14 mouse cellular contexts compared by ENCODE assay signal in the genomic region with DNA sequence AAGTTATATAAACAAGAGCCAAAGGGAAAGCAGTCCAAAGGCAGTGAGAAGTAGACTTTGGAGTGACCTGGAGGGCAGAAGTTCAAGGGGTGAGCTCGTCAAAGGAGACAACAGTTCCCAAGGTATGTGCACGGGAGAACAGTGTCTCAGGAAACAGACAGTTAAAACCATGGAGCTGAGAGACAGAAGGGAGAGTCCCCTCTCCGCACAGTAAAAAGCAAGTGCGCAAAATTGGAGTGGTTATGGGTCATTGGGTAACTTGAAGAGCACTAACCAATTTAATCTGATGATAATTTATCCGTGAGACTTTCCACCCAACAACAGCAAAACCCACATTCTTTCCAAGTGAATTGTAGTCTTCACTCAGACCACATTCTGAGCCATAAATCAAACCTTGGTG. TPM values are rescaled to one million over a fixed set of nuclear protein-coding genes. Genes with fewer than 3 reads are reported as not detected.
DNase-seq lines count a peak whose midpoint lies in the region; ATAC-seq and TF ChIP-seq lines count a peak whose summit lies in the region.
"Had no signal": no experiment of that assay in that cellular context is flagged by ENCODE, and none has a peak within 500 bp of the region (broad histone marks: within the 10 kb centered on the region; RNA-seq: fewer than 3 reads in every experiment).

No protein-coding gene starts in this region.

- no peak overlapping the region for H3K27ac ChIP-seq in liver, adult 2 months (replicated peaks; ENCODE audit: insufficient read depth, low read depth, low read length)
- H3K27ac ChIP-seq in liver, embryonic 11.5 days (ENCODE audit: low read depth, low read length): no peak overlapping the region
- H3K27ac ChIP-seq in embryonic fibroblast, embryonic 13.5 days (ENCODE audit: insufficient read depth, low read length): peak overlapping the region; percentile 83
- H3K27ac ChIP-seq in limb, embryonic 10.5 days: no peak overlapping the region

- ATAC-seq in liver, embryonic 11.5 days (replicated peaks; ENCODE audit: low FRiP score): no peak

- no peak overlapping the region for H3K9ac ChIP-seq in liver, adult 2 months (ENCODE audit: low read depth, low read length)
- H3K9ac ChIP-seq in liver, embryonic 11.5 days (ENCODE audit: low read depth, low read length): no peak overlapping the region
- H3K9ac ChIP-seq: embryonic facial prominence, embryonic 12.5 days; limb, embryonic 12.5 days; lung, embryonic 15.5 days had no signal

- 62% methylated on average over 5 of the region's 5 CpGs for WGBS in liver, adult 2 months
- 62% methylated on average over 5 of the region's 5 CpGs for WGBS in liver, embryonic 11.5 days
- 66% methylated on average over 5 of the region's 5 CpGs for WGBS in limb, embryonic 10.5 days

- peak; percentile 40 for DNase-seq in liver, adult 2 months (ENCODE audit: extremely low read depth, low read depth, low spot score)
- DNase-seq in liver, embryonic 11.5 days (ENCODE audit: low spot score): no peak
- DNase-seq in ES-CJ7 (ENCODE audit: low read depth, low spot score): peak; percentile 62
- DNase-seq in mesoderm, embryonic 11.5 days (ENCODE audit: low read depth, low spot score): peak; percentile 27
- no peak for DNase-seq in left cerebral cortex, adult 11 months (ENCODE audit: low spot score)
- DNase-seq in limb, embryonic 10.5 days (ENCODE audit: low spot score): no peak
- DNase-seq: cerebellum, postnatal 10 days; thymus, adult 2 months had no signal

- no peaks in the 10 kb centered on the region for H3K27me3 ChIP-seq in liver, adult 2 months (ENCODE audit: control insufficient read depth, insufficient read depth, low read length)
- H3K27me3 ChIP-seq in liver, embryonic 11.5 days (replicated peaks; ENCODE audit: control insufficient read depth, insufficient read depth, low read length): no peaks in the 10 kb centered on the region
- H3K27me3 ChIP-seq in limb, embryonic 10.5 days (ENCODE audit: low read depth, poor library complexity, severe bottlenecking): no peaks in the 10 kb centered on the region
- H3K27me3 ChIP-seq: embryonic facial prominence, embryonic 12.5 days; limb, embryonic 12.5 days; lung, embryonic 15.5 days had no signal

- H3K4me1 ChIP-seq in liver, adult 2 months (ENCODE audit: control insufficient read depth, insufficient read depth, low read length): peaks cover 9% of the 10 kb centered on the region; the same call in 1 of the 2 replicates
- H3K4me1 ChIP-seq in liver, embryonic 11.5 days (replicated peaks; ENCODE audit: control insufficient read depth, insufficient read depth, low read length): peaks cover 12% of the 10 kb centered on the region
- peaks cover 14% of the 10 kb centered on the region; the same call in 1 of the 2 replicates for H3K4me1 ChIP-seq in embryonic fibroblast, embryonic 13.5 days (ENCODE audit: control insufficient read depth, insufficient read depth, low read length)
- peaks cover 24% of the 10 kb centered on the region for H3K4me1 ChIP-seq in limb, embryonic 10.5 days

- no peaks in the 10 kb centered on the region for H3K79me2 ChIP-seq in liver, adult 2 months (ENCODE audit: control insufficient read depth, insufficient read depth, low read length)

- H3K4me3 ChIP-seq in liver, adult 2 months (ENCODE audit: insufficient read depth, low read depth, low read length): no peak overlapping the region
- H3K4me3 ChIP-seq in liver, embryonic 11.5 days (ENCODE audit: low read depth, low read length): no peak overlapping the region
- no peak overlapping the region for H3K4me3 ChIP-seq in embryonic fibroblast, embryonic 13.5 days (ENCODE audit: insufficient read depth, low read length)
- H3K4me3 ChIP-seq in limb, embryonic 10.5 days: no peak overlapping the region
- H3K4me3 ChIP-seq: embryonic facial prominence, embryonic 12.5 days; hindbrain, embryonic 10.5 days; limb, embryonic 12.5 days; lung, embryonic 15.5 days had no signal

- H3K9me3 ChIP-seq in liver, embryonic 11.5 days (ENCODE audit: control insufficient read depth, low read length): no peaks in the 10 kb centered on the region
- H3K9me3 ChIP-seq in limb, embryonic 10.5 days (replicated peaks): no peaks in the 10 kb centered on the region
- H3K9me3 ChIP-seq: embryonic facial prominence, embryonic 12.5 days; hindbrain, embryonic 10.5 days; limb, embryonic 12.5 days; lung, embryonic 15.5 days had no signal

- no peaks in the 10 kb centered on the region for H3K36me3 ChIP-seq in liver, adult 2 months (ENCODE audit: control insufficient read depth, insufficient read depth, low read length)
- no peaks in the 10 kb centered on the region for H3K36me3 ChIP-seq in liver, embryonic 11.5 days (ENCODE audit: control insufficient read depth, insufficient read depth, low read length)
- H3K36me3 ChIP-seq in limb, embryonic 10.5 days: no peaks in the 10 kb centered on the region
- H3K36me3 ChIP-seq: embryonic facial prominence, embryonic 12.5 days; hindbrain, embryonic 10.5 days; limb, embryonic 12.5 days; lung, embryonic 15.5 days had no signal

- no peak for TF ChIP-seq CTCF in liver, adult 2 months (IDR thresholded peaks at IDR 0.05; ENCODE audit: low read depth, low read length)
- TF ChIP-seq CTCF in embryonic fibroblast, embryonic 13.5 days (IDR thresholded peaks at IDR 0.05; ENCODE audit: borderline replicate concordance, insufficient read depth, low read length): no peak

- H3K4me2 ChIP-seq in liver, embryonic 11.5 days: no peak overlapping the region

- no peak for TF ChIP-seq POLR2A in liver, adult 2 months (IDR thresholded peaks at IDR 0.05; ENCODE audit: extremely low read depth, insufficient read depth, low read length)
- no peak for TF ChIP-seq POLR2A in embryonic fibroblast, embryonic 13.5 days (IDR thresholded peaks at IDR 0.05; ENCODE audit: low read depth, low read length)

RNA-seq across cellular contexts. Expression of gene Stoml1, which starts 23.4 kb away (rescaled TPM):
- total RNA-seq in liver, adult 2 months (2014; rRNA removed): 5.4 and 5.8 TPM in 2 replicates
- polyA plus RNA-seq in liver, adult 2 months (2012; rRNA removed): 7.8 and 8.1 TPM in 2 replicates
- 9.7 and 12.9 TPM in 2 replicates for polyA plus RNA-seq in liver, embryonic 11.5 days (2014; fragmentation: Nextera tagmentation; extraction: Ambion mirVana)
- polyA plus RNA-seq in embryonic fibroblast, embryonic 13.5 days (2011; ENCODE audit: insufficient read length, low read depth, missing spikeins): 25.9 and 27.0 TPM in 2 replicates
- polyA plus RNA-seq in limb, embryonic 10.5 days (2016; fragmentation: Nextera tagmentation; extraction: Ambion mirVana): 21.8 and 26.1 TPM in 2 replicates

RNA-seq across cellular contexts. Expression of gene Pml, which starts 26.8 kb away (rescaled TPM):
- 7.4 and 8.9 TPM in 2 replicates for total RNA-seq in liver, adult 2 months (2014; rRNA removed)
- polyA plus RNA-seq in liver, adult 2 months (2012; rRNA removed): 13.8 and 15.2 TPM in 2 replicates
- polyA plus RNA-seq in liver, embryonic 11.5 days (2014; fragmentation: Nextera tagmentation; extraction: Ambion mirVana): 28.3 and 33.2 TPM in 2 replicates
- 56.3 and 86.6 TPM in 2 replicates for polyA plus RNA-seq in embryonic fibroblast, embryonic 13.5 days (2011; ENCODE audit: insufficient read length, low read depth, missing spikeins)
- 20.5 and 21.0 TPM in 2 replicates for polyA plus RNA-seq in limb, embryonic 10.5 days (2016; fragmentation: Nextera tagmentation; extraction: Ambion mirVana)

RNA-seq across cellular contexts. Expression of gene Loxl1, which starts 36.6 kb away (rescaled TPM):
- total RNA-seq in liver, adult 2 months (2014; rRNA removed): 0.74 and 1.0 TPM in 2 replicates
- 2.2 TPM in 2 replicates for polyA plus RNA-seq in liver, adult 2 months (2012; rRNA removed)
- polyA plus RNA-seq in liver, embryonic 11.5 days (2014; fragmentation: Nextera tagmentation; extraction: Ambion mirVana): 9.6 and 11.0 TPM in 2 replicates
- 158 and 210 TPM in 2 replicates for polyA plus RNA-seq in embryonic fibroblast, embryonic 13.5 days (2011; ENCODE audit: insufficient read length, low read depth, missing spikeins)
- polyA plus RNA-seq in limb, embryonic 10.5 days (2016; fragmentation: Nextera tagmentation; extraction: Ambion mirVana): 6.0 and 12.9 TPM in 2 replicates
- polyA plus RNA-seq: CD4-positive, CD25-positive, alpha-beta regulatory T cell, adult 4 months had no signal

Comparison
In these comparisons a context has a peak if more than half of its experiments do, and no peak if none do; other contexts are left out.
1. DNase-seq: peak in liver, adult 2 months (single experiment), ES-CJ7 (single experiment) and mesoderm, embryonic 11.5 days (single experiment); none in liver, embryonic 11.5 days (single experiment), left cerebral cortex, adult 11 months (single experiment) and limb, embryonic 10.5 days (single experiment).
2. RNA of gene Loxl1, which starts 36.6 kb away (polyA plus RNA-seq): 158 to 210 TPM in embryonic fibroblast, embryonic 13.5 days; 6.0 to 12.9 TPM in limb, embryonic 10.5 days, 9.6 to 11.0 TPM in liver, embryonic 11.5 days and 2.2 TPM in liver, adult 2 months; every median in the first group is over 10 times any median in the second.